ENCODE assay signal across 9 mouse cellular contexts in the genomic region with DNA sequence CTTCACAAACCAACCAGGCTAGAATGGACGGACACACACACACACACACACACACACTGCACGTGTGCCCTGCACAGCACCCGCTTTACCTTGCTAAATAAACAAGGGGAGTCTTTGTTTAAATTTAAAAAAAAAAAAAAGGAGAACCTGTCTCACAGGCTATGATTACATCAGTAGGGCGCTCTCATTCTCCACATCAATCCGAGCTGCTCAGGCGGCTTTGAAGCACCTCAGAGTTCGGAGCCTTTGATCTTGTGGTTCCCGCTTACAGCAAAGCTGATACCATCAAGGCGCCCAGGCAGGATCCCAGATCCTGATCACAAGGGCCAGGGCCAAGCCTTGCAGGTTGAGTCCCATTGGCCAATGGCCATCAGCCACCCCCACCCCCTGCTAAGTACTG. TPM values are rescaled to one million over a fixed set of nuclear protein-coding genes. Genes with fewer than 3 reads are reported as not detected.
A peak's percentile ranks its signal among the peaks of the same experiment; 100 is the strongest.
DNase-seq lines count a peak whose midpoint lies in the region; ATAC-seq lines count a peak whose summit lies in the region.
"Had no signal": no experiment of that assay in that cellular context is flagged by ENCODE, and none has a peak within 500 bp of the region (broad histone marks: within the 10 kb centered on the region; RNA-seq: fewer than 3 reads in every experiment).

No protein-coding gene starts in this region.

- peak; percentile 53; the same call in 1 of the 2 replicates for ATAC-seq in heart, embryonic 15.5 days (replicated peaks; ENCODE audit: insufficient number of reproducible peaks, insufficient read depth, low FRiP score, low read depth)
- ATAC-seq in intestine, embryonic 15.5 days = peak; percentile 83
- ATAC-seq in lung, embryonic 16.5 days (ENCODE audit: low read depth) = peak; percentile 72

- no peaks in the 10 kb centered on the region for H3K36me3 ChIP-seq in heart, embryonic 15.5 days
- H3K36me3 ChIP-seq in intestine, embryonic 15.5 days = no peaks in the 10 kb centered on the region
- no peaks in the 10 kb centered on the region for H3K36me3 ChIP-seq in lung, embryonic 16.5 days (ENCODE audit: control insufficient read depth, insufficient read depth, low read length)
- H3K36me3 ChIP-seq: hindbrain, embryonic 15.5 days had no signal

- H3K9me3 ChIP-seq in heart, embryonic 15.5 days (replicated peaks) = no peaks in the 10 kb centered on the region
- H3K9me3 ChIP-seq in intestine, embryonic 15.5 days = no peaks in the 10 kb centered on the region
- no peaks in the 10 kb centered on the region for H3K9me3 ChIP-seq in lung, embryonic 16.5 days (ENCODE audit: control insufficient read depth, low read length)
- H3K9me3 ChIP-seq: hindbrain, embryonic 15.5 days had no signal

- no peak overlapping the region for H3K9ac ChIP-seq in heart, embryonic 15.5 days
- H3K9ac ChIP-seq in intestine, embryonic 15.5 days = no peak overlapping the region
- H3K9ac ChIP-seq in lung, embryonic 16.5 days (ENCODE audit: low read length) = no peak overlapping the region
- H3K9ac ChIP-seq: hindbrain, embryonic 15.5 days had no signal

- no peak overlapping the region for H3K4me3 ChIP-seq in heart, embryonic 15.5 days
- no peak overlapping the region for H3K4me3 ChIP-seq in intestine, embryonic 15.5 days (replicated peaks)
- H3K4me3 ChIP-seq in lung, embryonic 16.5 days (ENCODE audit: low read length) = no peak overlapping the region
- H3K4me3 ChIP-seq: hindbrain, embryonic 15.5 days had no signal

- no peak overlapping the region; the same call in 1 of the 2 replicates for H3K27ac ChIP-seq in heart, embryonic 15.5 days
- no peak overlapping the region for H3K27ac ChIP-seq in intestine, embryonic 15.5 days
- H3K27ac ChIP-seq in lung, embryonic 16.5 days (ENCODE audit: low read length) = peak overlapping the region; percentile 7; the same call in 1 of the 2 replicates
- H3K27ac ChIP-seq: hindbrain, embryonic 15.5 days had no signal

- no peaks in the 10 kb centered on the region for H3K27me3 ChIP-seq in heart, embryonic 15.5 days
- H3K27me3 ChIP-seq in intestine, embryonic 15.5 days (replicated peaks) = no peaks in the 10 kb centered on the region
- no peaks in the 10 kb centered on the region for H3K27me3 ChIP-seq in lung, embryonic 16.5 days (ENCODE audit: control insufficient read depth, insufficient read depth, low read depth, low read length)
- H3K27me3 ChIP-seq: hindbrain, embryonic 15.5 days had no signal

- no peak for DNase-seq in heart, adult 18-20 months
- DNase-seq in ZHBTc4 (ENCODE audit: low read depth, low spot score) = peak; percentile 84
- peak; percentile 35 to 62 for DNase-seq in urinary bladder, postnatal 4 days (ENCODE audit: low spot score in 2 of 2)
- DNase-seq in layer of hippocampus, postnatal 25 days (ENCODE audit: extremely low spot score in 1 of 2, low spot score in 1 of 2) = no peak
- no peak for DNase-seq in gastrocnemius, postnatal 10 days

- H3K4me2 ChIP-seq in heart, embryonic 15.5 days = peak overlapping the region; percentile 13; the same call in 1 of the 2 replicates
- H3K4me2 ChIP-seq in intestine, embryonic 15.5 days (replicated peaks) = peak overlapping the region; percentile 22; the same call in 1 of the 2 replicates
- H3K4me2 ChIP-seq in lung, embryonic 16.5 days (ENCODE audit: low read depth, low read length) = no peak overlapping the region
- H3K4me2 ChIP-seq: hindbrain, embryonic 15.5 days had no signal

- peaks cover 47% of the 10 kb centered on the region for H3K4me1 ChIP-seq in heart, embryonic 15.5 days (replicated peaks)
- H3K4me1 ChIP-seq in intestine, embryonic 15.5 days (replicated peaks) = peaks cover 35% of the 10 kb centered on the region
- H3K4me1 ChIP-seq in lung, embryonic 16.5 days (replicated peaks; ENCODE audit: control insufficient read depth, insufficient read depth, low read length) = peaks cover 44% of the 10 kb centered on the region

- WGBS in heart, embryonic 15.5 days = 43% methylated on average over 9 of the region's 9 CpGs
- 28% methylated on average over 9 of the region's 9 CpGs for WGBS in intestine, embryonic 15.5 days
- 30% methylated on average over 9 of the region's 9 CpGs for WGBS in lung, embryonic 16.5 days

RNA-seq across cellular contexts. Expression of a gene that starts 33.1 kb away (rescaled TPM):
- 6.5 and 6.7 TPM in 2 replicates for polyA plus RNA-seq in heart, embryonic 15.5 days (2015; fragmentation: Nextera tagmentation; extraction: Ambion mirVana)
- 1 to 10 TPM; 7.3 to 7.5 TPM for total RNA-seq in heart, adult 18-20 months (2021)
- 9.0 and 9.6 TPM in 2 replicates for polyA plus RNA-seq in intestine, embryonic 15.5 days (2015; fragmentation: Nextera tagmentation; extraction: Ambion mirVana)
- 15.9 and 17.2 TPM in 2 replicates for polyA plus RNA-seq in lung, embryonic 16.5 days (2015; fragmentation: Nextera tagmentation; extraction: Ambion mirVana)
- total RNA-seq in layer of hippocampus, postnatal 25 days (2021) = 10 to 100 TPM; 18.6 to 23.2 TPM
- 10 to 100 TPM; 14.6 to 16.3 TPM for total RNA-seq in gastrocnemius, postnatal 10 days (2021)

Comparison
In these comparisons a context has a peak if more than half of its experiments do, and no peak if none do; other contexts are left out.
1. DNase-seq: peak in ZHBTc4 (single experiment) and urinary bladder, postnatal 4 days (2 of 2); none in heart, adult 18-20 months (0 of 2), layer of hippocampus, postnatal 25 days (0 of 2) and gastrocnemius, postnatal 10 days (single experiment).
2. Peak in every context shown above with its lines, with median percentiles within 50 percentile points of each other: ATAC-seq.